Mouse (Mus musculus) E14TG2a.4 (cell line): ENCODE results near the gene Hoxd9.

Source experiments
- CTCF ChIP-seq: conservative IDR thresholded peaks from 2 replicates; pipeline ENCODE4 v1.5.1; 2014; ENCODE audit warnings: low read length
- NANOG ChIP-seq: IDR thresholded peaks from 2 replicates; pipeline ENCODE4 v1.6.1; 2014; ENCODE audit warnings: borderline replicate concordance, low read length, mixed read lengths
- POU5F1 ChIP-seq: IDR thresholded peaks from 2 replicates; pipeline ENCODE4 v1.6.1; 2014; ENCODE audit warnings: low read length, borderline replicate concordance

DNA sequence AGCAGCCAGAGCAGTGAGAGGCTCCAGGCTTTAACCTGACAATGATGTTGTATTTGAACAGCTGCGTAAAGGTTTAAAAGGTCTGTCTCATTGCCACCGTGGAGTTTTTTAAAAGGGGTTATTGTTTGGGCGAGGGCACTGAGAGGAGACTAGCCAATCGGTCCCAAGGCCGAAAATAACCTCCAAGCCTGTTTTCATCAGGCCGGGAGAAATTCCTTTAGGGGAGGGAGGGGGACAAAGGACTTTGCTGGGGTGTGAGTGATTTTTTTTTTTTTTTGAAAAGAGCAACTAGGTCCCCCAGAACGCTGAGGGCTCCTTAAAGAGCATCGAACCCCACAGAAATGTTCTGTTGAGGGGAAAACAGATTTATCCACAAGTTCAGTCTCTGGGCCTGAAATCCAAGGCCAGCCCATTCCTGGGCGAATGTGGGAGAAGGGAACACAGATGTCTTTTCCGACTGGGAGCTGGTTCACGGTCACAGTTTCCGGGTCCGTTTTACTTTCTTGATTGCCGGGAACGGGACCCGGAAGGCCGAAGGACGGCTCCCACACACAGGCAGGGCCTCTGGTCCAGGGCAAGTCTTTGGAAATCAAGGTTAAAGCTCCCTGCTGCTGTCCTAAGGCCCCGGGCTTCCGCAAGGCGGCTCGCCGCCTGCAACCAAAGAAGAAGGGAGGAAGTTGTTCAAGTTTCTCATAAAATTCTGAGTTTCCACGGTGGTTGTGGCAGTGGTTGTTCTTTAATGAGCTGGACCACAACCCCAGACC is 7.8 kb upstream of the Hoxd9 start:
- TF ChIP-seq CTCF (no peak), NANOG (no peak), POU5F1 (no peak)
